Mouse (Mus musculus): ENCODE measurements around the gene Dynlt3.
A peak's percentile ranks its signal among the peaks of the same experiment; 100 is the strongest.
"Not testable (repeated sequence)": the region's sequence is repeated elsewhere in the genome, so short reads cannot be mapped to it uniquely, and the experiment has no call there.

Dynlt3 gene

DNA sequence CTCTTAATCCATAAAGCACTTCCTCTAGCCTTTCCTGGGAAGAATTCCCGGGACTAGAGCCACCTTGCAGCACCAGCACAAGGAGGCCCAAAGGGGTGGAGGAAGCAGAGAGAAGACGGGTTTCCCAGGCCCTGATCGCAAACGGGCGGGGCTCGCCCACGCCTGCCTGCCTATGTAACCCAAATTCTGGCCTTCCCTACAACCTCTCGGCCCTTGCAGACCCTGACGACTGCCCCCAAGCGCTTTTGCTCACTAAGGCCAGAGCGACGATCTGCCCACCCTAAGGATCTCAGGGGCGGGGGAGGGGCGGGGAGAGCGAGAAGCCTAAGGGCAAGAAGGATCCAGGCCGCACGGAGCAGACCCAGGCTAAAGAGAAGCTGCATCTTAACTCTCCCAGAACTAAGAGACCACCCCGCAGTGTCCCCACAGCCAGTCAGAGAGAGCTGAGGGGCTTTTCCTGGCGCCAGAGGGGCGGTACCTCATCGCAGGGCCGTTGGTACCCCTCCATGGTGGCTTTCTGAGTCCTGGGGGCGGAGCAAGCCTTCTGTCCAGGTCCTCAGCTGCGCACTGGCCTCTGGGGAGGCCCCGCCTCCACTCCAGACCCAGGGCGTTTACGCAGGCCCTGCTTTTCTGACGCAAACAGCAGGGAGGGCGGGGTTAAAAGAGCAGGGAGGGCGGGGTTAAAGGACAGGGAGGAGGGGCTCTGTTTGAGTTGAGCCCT lies at the start of gene Dynlt3:
Gene Dynlt3 (minus strand): TSS at position 613 of the 721 bp plus-strand sequence.
- DNase-seq = peak; percentile 83 to 91

DNA sequence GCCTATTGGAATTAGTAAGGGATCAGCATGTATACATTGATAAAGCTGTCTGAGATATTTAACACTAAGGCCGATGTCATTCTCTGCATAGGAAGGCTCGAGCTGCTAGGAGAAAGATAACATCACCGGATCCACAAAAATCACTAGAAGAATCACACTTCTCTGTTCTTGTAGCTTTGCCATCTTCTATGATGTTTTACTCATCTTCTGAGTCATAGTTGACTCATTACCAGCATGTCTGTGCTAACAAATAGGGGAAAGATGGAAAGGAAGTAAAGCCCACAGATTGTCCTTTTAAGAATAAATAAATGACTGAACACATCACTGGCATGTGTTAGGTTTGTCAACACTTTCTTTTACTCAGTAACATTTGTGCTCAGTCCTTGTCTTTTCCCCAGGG lies 37.0 kb upstream of the Dynlt3 start:
- no peak for DNase-seq

DNA sequence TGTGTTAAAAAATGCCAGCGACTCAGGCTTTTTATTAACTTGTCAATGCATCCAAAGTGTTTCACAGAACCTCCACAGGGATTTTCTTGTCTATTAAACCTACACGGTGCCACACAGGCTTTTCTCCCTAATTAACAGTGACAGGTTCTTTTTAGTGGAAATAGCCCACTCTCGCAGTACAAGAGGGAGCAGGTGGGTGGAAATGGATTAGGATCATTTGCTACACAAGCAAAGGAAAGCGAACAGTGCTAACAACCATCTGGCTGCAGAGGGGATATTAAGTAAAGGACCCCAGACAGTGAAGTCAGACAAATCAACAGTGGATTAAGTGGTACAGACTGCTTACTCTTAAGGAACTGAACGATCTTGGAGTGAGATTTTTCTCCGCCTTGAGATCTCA lies 33.2 kb upstream of the Dynlt3 start:
- DNase-seq = no peak

DNA sequence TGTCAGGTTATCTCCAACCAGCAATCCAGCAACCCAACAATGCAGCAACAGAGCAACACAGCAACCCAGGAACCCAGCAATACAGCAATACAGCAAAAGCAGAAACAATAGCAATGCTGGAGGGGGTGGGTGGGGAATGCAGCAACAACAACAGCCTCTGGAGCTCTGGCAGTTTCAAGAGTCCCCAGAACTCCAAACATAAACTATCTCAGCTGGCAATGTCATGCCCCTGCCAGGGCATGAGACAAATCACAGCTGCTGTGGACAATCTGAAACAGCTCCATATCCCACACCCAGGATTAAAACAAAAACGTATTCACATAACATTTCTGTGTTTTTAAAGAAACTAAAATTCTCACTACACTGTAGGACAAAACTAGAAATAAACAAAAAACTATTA lies 9.2 kb upstream of the Dynlt3 start:
- peak; percentile 18 to 28 for DNase-seq

DNA sequence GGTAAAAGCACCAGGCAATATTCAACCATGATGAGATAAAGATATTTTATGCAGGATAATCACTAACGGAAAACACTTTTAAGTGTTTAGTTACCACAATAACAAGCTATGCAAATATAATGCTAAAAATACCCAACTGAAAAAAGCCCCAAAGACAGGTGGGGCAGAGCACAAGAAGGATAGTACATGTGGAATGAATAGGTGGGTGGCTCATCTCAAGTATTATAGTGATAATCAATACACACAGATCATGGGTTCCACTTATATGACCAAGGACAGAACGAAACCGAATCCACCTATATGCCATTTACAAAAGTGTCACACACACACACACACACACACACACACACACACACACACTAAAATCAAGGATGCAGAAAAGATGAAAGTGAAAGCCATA lies 8.6 kb upstream of the Dynlt3 start:
- DNase-seq = no peak

DNA sequence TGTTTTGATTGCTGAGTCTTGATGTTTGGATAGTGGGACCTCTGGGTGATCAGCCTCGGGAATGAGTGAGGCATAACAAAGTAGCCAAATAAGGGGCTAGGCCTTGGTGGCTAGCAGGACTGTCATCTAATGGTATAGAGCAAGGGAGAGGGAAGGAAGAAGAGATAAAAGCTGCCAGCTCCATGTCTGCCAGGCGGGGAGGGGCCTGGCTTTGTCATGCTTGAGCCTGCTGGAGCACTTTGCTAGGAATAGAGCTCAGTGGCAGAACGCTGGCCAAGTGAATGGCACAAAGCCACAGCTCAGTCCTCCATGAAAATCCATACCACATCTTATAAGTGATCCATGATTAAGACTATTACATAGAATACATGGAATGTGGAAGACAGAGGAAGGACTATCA lies 10.0 kb downstream of the Dynlt3 start:
- peak in 1 of 2 experiments; percentile 3 for DNase-seq

DNA sequence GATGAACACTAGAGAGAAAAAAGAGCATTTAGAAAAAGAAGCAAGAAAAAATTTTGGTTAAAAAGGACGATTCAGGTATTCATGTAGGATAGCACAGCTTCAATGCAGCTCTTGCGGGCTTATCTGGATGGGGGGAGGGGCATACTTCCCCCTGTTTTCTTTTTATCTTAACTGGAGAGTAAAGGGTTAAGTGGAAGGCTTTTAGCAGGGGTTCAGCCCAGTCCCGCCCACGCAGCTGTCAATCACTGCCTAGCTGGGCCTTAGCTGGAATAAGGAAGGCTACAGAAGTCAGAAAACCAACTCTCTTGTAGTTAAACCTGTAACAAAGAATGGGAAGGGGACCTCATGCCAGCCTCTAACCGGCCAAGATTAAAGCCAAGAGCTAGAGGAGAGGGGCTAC lies 22.2 kb downstream of the Dynlt3 start:
- peak; percentile 5 to 51 for DNase-seq

DNA sequence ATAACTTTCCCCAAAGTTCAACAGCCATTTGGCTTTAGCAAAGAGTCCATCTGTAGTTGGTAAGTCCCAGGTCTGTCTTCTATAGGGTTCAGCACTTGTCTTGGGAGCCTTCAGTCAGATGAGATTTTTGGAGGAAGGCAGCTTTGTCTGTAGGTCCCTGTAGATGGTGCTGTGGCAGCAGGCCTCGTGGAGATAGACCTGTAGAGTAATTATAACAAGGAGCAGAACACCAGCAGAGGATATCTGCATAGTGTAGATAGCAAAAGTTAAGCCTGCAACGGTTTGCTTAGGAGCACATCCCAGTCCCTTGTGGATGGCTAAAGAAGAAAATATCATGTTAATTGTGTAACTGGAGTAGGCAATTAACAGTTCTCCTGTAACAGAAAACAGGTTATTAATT lies 22.7 kb downstream of the Dynlt3 start:
- DNase-seq = not testable (repeated sequence)
